Mouse (Mus musculus) ovary, postnatal 14 days (tissue): ENCODE data around the gene Tfeb.

ENCODE experiments used
- DNase-seq: peaks from one replicate; pipeline ENCODE4 v3.0.0; 2022; ENCODE audit warnings: low spot score

The Tfeb gene

DNA sequence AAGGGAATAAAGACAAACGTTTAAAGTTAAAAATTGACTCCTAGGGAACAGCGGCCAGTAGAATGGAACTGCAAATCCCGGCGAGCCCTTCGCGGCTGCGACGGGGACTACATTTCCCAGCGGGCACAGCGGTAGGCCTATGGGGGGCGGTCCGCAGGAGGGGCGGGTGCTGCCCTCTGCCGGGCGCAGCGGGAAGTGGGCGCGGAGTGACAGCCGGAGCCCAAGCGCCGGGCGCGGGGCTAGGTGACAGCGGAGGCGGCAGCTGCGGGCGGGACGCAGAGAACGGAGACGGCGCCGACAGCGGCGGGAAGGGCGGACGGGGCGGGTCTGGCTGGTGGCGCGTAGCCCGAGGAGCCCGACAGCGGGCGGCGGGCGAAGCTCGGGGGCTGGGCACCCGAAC lies at the start of gene Tfeb:
Gene Tfeb, plus strand, starts transcription at position 175 of the 400 bp plus-strand sequence.
- DNase-seq, result peak; percentile 99

DNA sequence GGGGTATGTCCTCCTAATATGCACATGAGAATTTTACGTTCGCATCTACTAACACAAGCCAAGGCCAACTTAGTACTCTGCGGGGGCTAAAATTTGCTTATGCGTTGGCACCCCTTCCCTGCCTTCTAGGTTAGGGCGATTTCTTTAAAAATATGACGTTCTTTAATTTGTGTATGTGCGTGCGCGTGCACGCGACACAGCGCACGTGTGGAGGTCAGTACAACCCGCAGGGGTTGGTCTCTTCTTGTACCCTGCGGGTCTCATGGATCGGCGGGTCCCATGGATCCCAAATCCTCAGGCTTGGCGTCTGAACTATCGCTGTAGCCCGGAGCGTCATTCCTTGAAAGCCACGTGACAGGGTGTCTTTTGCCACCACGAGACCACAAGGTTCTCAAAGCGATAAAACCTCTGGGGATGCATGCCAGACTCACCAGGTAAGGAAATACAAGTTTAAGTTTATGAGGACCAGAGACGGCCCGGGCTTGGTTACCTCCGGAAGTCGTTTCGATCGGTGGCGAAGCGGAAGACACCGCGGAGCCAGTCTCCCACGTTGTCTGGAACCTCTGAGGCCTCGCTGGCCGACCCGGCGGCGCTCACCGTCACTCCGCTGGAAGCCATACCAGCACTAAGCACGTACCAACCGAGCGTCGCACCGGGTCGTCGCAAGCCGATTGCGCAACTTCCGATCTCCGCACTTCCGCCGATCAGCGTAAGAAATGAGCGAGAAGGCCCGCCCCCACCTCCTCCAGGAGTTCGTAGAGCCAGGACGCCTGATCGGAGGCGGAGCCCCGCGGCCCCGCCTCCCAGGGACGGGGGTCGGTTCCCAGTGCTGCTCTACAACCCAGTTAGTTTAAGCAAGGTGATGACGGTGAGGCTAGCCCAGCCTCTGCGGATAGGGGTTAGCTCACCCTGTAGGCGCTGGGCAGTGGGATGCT lies 49.2 kb upstream of the Tfeb start:
- peak; percentile 85 for DNase-seq

DNA sequence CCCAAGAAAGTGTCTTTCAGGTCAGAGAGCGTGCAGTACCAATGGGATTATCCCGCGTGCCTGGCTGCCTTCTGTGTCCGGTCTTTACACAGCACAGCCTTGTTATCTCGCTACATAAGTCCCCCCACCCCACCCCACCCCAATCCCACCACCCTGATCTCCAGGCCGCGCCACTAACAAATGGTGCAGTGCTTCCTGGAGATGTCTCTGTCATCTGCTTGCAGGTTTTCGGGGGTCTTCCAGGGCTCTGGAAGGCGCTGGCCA lies 48.6 kb upstream of the Tfeb start, which contains the start of gene Tomm6:
Gene Tomm6, minus strand, starts transcription at position 43 of the 264 bp plus-strand sequence.
- DNase-seq, result no peak

DNA sequence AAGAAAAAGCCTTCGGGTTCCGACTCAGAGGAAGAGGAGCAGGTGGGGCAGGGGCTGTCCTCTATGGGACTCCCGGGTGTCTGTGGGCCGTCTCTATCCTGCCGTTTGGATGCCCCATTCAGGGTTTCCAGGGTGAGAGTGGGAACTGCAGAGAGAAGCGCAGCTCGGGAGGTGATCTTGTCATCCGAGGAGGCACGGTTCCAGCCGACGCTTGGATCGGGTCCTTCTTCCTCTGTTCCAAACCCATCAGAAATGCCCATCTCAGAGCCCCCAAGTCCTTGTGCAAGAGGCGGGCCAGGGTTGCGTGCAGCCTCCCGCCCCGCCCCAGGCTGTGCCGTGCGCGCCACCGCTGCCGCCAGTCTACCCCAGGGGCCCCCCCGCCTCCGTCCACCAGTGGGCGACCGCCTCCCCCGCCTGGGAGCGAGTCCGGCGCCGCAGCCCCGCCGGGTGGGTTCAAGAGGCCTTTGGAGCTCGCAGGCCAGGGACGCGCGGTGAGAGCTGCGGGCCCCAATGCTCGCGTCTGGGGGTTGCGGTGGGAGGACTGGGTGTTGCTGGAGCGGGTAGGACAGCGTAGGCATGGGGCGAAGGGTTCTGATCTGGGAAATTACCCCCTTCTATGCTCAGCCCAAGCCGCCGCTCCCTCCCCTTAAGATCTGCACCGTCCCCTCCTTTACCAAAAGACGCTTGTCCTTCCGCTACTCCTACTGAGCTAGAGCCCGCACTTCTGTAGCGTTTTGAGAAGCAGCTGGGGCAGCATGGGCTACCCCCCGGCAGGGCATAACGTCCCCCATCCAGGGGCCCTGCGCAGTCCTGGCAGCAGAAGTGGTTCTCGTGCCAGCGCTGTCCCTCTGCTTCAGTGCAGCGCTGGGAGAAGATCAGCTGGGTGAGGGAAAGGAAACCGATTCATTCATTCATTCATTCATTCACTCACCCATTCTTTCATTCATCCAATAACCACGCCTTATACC lies 47.9 kb upstream of the Tfeb start, which contains the start of gene Frs3:
Gene Frs3, plus strand, starts transcription at position 423 of the 968 bp plus-strand sequence.
- peak; percentile 56 for DNase-seq

DNA sequence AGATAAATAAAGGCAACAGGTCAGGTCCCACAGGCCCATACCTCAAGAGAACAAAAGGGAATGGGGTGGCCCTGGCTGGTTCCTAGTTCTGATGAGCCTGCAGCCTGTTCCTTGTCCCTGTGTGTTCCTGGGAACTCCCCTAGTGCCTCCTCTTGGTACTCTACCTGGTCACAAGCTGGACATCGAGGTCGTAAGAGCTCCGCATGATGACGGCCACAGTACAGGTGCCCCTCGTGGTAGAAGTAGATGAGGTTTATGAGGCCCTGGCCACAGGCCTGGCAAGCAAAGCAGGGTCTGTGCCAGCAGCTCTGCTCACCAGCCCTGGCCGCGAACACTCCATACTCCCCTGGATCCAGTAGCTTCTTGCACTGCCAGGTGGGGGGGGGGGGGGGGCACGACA lies 46.9 kb upstream of the Tfeb start:
- no peak for DNase-seq

DNA sequence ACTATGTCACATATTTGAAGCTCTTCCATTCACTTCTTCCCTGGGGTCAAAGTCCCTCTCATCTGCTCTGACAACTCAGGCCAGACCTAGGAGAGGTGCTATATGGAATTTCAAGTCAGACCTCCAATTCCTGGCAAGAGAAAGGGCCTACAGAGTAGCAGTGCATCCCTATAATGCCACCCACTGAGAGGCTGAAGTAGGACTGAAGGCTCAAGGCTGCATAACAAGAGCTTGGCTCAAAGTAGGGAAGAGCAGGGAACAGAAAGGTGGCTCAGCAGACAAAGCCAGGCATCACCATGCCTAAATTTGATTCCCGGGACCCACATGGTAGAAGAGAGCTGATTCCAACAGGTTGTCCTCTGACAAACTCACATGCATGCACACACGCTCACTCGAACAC lies 45.2 kb upstream of the Tfeb start:
- DNase-seq, result no peak

DNA sequence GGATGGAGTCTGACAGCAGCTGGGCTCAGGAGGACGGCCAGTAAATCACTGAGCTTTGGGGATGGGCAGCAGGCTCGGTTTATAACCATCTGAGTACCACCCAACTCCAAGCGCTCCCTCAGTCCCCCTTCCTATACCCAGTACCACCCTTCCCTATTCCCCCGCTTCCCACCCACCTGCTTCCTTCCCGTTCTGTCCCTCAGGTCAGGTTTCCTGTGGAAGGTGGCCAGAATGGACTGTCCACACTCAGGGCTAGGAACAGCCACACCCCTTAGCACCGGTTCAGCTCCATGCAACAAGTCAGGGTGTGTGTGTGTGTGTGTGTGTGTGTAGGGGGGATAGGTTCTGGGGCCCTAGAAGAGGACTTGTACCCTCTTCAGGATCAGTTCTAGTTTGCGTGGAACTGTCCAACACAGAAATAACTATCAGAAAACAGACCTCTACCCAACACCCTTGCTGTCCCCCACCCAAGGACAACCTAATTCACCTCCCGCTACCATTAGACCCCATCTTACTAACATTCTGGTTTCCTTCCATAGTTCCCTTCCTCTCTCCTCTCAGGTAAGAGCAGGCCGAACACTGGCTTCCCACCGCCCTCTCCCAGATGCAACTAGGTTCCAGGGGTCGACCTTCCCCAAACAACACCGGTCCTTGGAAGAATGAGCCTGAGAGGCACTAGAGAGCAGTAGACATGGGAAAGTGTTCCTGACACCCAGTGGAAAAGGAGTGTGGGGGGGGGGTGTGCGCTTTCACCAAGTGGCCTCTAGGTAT lies 43.0 kb upstream of the Tfeb start:
- no peak for DNase-seq

DNA sequence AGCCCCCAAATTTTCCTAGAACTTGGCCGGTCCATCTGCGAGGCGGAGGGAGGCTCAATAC lies 42.6 kb upstream of the Tfeb start, which contains the start of gene Gm21981:
Gene Gm21981, minus strand, starts transcription at position 14 of the 61 bp plus-strand sequence.
- DNase-seq, result no peak

DNA sequence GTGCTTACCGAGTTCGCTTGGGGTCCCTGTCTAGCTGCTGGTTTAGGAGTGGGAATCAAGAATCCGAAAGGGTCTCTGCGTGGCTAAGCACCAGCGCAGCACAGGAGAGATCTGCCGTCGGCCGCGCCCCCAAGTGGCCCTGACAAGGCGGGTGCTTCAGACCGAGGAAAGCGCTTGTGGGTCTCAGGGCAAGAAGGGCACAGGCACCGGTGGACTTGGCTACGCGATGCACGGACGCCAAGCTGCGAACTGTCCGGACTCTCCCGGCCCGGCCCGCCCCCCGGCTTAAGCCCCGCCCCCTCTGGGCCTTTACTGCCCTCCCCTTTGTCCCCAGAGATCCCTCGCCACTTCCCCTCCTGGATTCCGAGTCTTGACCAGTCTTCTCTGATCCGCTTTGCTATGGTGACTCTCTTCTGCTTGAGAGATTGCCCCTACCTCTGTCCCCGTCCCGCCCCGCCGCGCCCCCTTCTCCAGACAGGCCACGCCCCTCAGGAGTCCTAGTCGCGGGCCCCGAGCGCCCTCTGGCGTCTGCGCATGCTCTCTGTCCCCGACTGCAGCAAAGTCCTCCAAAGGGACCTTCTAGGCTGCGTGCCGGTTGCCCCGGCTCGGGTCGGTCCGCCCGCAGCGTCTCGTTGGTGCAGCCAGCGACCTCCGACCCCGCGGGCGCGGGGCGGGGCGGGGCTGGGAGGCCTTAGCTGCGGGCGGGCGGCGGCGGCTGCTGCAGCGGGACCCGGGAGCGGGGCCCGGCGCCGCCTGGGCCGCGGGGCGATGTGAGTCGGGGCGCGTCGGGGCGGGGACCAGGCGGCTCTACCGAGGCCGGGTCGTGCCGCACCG lies 42.1 kb upstream of the Tfeb start, which contains the start of gene Prickle4:
Gene Prickle4, minus strand, starts transcription at position 234 of the 834 bp plus-strand sequence.
- peak; percentile 97 for DNase-seq

DNA sequence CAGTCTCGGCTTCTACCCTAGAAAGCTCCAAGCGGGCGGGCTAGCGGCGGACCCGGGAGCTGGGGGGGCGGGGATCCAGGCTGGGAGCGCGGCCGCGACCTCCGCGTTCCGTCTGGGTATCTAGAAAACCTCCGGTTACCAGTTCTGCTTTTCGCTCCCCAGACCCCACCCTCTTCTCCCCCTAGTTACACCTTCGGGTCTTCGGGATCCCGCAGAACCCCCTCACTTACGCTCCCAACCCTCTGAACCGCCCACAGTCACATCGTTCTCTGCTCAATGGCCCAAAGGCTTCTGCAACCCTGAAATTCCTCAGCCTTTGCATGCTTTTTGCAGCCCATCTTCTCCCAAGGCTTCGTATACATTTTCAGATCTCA lies 41.5 kb upstream of the Tfeb start:
- DNase-seq, result no peak

DNA sequence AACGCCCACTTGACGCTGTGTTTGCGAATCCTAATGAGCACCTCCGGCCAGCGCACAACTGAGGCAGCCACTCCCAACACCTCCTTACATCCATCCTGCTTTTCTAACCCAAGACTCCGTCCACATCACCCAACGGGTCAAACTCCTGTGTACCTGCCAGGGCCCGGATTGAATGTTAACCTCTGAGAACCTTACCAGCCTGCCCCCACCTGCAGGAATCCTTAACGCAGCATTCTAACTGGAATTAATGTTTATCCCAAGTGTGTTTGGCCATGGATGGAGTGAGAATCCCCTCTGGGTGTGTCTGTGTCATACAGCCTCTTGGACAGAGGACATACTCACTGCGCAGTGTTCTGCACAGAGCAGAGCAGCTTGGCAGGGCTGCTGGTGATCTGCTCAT lies 38.7 kb upstream of the Tfeb start:
- DNase-seq, result no peak

DNA sequence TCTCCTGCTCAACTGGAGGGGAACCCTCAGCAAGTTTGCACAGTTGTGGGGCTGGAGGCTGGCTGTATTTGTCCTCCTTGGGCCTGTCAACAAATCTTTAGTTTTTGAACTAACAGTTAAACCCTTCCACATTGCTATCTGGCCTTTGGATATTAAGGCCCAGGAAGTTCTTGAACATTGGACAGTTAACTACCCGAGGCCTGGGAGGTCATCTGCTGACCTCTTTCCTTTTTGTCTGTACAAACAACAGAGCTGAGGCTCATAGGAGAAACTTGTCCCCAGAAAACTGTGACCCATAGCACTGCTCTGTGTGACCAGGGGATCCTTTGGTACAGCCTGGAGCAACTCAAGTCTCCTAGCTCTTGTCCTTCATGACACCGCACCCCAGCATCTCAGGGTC lies 37.8 kb upstream of the Tfeb start:
- DNase-seq, result no peak

DNA sequence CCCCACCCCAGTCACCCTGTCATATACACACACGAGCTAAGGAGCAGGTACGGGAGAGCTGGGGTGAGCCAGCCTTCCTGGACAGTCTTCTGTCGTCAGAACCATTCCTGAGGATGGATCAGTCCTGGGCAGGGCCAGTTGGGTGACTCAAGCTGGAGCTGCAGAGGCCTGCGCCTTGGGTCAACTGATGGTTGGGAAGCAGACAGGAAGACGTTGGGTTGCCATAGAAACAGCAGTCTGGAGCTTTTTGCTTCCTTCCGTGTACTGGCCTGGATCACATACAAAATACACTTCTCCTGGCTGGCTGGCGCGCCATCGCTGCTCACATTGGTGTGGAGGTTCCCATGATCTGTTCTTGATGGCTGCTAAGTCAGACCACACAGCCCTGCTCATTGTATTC lies 35.0 kb upstream of the Tfeb start:
- no peak for DNase-seq

DNA sequence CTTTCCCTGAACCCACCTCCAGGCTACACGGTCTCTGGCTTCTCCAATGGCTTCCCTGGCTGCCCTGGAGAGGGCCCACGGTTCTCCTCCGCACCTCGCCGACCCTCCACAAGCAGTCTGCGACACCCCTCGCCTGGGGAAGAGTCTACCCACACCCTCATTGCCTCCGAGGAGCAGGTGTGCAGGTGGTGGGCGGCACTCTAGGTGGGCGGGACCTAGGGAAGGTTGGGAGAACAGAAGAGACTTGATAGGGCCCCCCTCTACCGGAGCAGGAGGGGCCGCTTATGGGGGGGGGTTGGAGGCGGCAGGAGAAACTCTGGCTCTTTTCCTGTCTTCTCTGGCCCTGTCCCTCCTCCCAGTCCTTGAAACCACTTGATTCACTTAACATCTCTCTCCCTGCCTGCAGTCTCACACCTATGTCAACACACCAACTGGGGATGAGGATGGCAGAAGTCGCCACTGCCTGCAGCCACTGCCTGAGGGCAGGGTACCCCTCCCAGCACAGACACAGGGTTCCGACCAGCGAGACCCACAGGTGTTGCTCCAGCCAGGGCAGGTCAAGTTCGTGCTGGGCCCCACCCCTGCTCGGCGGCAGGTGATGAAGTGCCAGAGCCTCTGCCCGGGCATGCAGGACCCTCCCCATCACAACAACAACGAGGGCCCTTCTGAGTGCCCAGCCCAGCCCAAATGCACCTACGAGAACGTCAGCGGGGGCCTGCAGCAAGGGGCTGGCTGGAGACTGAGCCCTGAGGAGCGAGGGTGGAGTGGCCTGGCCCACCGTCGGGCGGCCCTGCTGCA lies 34.1 kb upstream of the Tfeb start:
- DNase-seq, result no peak

DNA sequence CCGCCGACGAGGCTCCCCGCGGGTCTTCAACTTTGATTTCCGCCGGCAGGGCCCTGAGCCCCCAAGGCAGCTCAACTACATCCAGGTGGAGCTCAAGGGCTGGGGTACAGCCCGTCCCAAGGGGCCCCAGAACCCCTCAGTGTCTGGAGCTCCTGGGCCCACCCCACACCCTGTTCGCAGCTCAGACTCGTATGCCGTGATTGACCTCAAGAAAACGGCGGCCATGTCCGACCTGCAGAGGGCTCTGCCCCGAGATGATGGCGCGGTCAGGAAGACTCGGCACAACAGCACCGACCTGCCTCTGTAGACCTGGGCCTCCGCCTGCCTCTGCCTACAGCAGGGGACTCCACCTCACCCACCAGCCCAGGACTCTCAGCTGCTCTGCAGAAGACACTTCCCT lies 33.3 kb upstream of the Tfeb start:
- DNase-seq, result no peak

DNA sequence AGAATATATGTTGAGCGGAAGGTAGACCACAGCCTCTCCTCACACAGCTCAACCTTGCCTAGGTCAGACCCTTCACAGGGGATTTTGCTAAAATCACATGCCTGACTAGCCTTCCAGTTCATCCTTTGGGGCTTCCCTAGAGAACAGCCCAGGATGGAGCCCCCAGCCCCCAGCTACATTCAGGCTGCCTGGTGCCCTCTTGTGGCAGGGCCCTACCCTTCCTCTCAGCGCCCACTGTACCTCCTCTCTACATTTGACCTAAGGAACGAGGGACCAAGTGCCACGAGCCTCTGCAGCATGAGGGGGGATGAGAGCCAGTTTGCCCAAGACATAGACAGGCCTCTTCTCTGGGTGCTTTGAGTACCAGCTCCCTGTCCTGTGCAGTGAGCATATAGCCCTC lies 32.1 kb upstream of the Tfeb start:
- no peak for DNase-seq

DNA sequence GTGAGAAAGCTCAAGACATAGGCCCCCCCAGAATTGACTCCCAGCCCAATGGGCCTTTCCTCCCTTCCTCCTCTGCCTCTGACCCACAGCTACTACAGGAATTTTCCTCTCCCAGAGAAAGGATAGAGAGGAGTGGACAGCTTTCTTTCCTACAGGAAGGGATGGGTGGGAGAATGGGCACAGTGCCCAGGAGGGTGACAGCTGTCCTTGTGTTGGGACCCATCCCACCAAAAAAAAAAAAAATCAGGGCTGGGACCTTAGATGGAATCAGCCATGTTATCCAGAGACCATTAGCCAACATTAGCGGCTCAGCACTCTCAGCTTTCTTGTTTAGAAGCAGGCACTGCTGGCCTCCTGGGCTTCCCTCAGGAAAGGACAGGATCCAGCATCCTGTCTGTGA lies 30.6 kb upstream of the Tfeb start:
- DNase-seq, result no peak

DNA sequence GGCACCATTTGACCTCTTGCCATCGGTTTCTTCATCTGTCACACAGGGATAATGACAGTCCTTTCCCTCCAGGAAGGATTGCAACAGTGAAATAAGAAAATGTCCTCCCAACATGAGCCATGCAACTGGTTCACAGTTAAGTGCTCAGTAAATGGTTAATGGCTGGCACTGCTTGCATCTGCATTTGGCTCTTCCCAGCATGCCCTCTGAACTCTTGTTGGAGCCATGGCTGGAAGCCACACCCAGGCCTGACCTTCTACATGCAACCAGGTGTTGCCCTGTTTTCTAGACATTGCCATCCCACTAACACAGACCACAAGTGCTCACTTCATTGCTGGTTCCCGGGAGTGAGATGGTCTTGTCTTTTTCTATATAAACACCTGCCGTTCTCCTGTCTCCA lies 28.9 kb upstream of the Tfeb start:
- no peak for DNase-seq

DNA sequence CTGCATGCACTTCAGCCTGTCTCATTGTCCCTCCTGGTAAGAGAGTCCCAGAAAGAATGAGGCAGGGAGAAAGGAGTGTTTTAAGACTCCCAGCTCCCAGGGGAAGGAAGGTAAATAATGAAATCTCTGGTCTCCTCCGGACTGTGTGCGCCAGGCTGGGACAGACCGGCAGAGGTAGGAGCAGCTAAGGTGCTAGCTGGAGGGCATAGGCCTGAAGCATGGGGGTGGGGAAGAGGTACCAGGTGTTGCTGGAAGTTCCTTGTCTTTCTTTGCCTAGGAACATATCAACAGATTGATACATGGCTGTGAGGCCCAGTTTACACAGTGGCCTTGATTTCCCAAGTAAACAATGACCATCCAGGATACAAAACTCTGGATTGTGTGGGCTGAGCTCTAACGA lies 27.9 kb upstream of the Tfeb start:
- no peak for DNase-seq

DNA sequence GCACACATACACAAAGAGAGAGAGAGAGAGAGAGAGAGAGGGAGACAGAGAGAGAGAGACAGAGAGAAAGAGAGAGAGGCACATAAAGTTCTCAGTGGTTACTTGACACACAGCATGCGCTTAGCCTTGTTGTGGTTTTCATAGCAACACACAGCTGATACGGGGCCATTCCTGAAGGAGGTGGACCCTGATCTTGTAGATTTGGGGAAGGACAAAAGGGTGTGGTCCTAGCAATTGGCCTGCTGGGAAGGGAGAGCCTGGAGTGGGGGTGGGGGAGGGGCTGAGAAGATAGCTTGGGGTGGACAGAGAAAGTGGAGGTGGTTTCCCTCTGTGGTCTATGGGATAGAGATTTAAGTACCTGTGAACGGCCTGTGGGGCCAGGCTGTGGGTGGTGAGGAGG lies 26.8 kb upstream of the Tfeb start:
- no peak for DNase-seq

DNA sequence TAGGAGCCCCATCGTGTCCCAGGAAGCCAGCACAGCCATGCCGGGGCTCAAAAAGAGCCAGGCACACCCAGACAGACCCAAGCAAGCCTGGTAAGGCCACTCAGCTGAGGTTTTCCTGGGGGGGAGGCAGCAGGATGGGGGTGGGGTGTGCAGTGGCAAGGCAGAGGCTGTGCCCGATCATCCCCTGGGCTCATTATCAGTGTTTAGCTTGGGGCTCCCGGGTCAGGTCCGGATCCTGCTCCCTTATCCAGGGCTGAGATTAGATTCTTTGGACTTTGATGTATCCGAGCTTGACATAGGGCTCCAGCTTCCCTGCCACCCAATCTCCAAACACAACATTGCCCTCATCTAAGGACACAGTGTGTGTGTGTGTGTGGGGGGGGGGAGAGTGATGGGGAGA lies 24.9 kb upstream of the Tfeb start:
- no peak for DNase-seq
